Mouse (Mus musculus) limb, embryonic 13.5 days (tissue): ENCODE measurements around the gene Gm17555. TPM values are rescaled to one million over a fixed set of nuclear protein-coding genes. Genes with fewer than 3 reads are reported as not detected.

Source experiments
- ATAC-seq: fragments of 200-750 bp; cut with Nextera tagmentation; 2 replicates; pipeline ENCODE4 v1.8.0; 2017; ENCODE audit warnings: low read depth, moderate number of reproducible peaks, moderate TSS enrichment; ENCODE audit not compliant: low FRiP score
- H3K27ac ChIP-seq: fragments of 300-500 bp; sonication (generic); 2 replicates; pipeline ENCODE4 v1.5.1; 2015; ENCODE audit warnings: inconsistent platforms, mild to moderate bottlenecking, moderate library complexity
- H3K27me3 ChIP-seq: fragments of 300-500 bp; sonication (generic); 2 replicates; pipeline ENCODE4 v1.6.1; 2015; ENCODE audit warnings: mild to moderate bottlenecking, inconsistent platforms
- H3K36me3 ChIP-seq: fragments of 300-500 bp; sonication (generic); 2 replicates; pipeline ENCODE4 v1.6.1; 2015; ENCODE audit warnings: inconsistent platforms, mild to moderate bottlenecking, moderate library complexity
- H3K4me1 ChIP-seq: fragments of 300-500 bp; sonication (generic); 2 replicates; pipeline ENCODE4 v1.6.1; 2015; ENCODE audit warnings: inconsistent platforms
- H3K4me2 ChIP-seq: fragments of 300-500 bp; sonication (generic); replicated peaks from 2 replicates; pipeline ENCODE4 v1.6.1; 2015; ENCODE audit warnings: inconsistent platforms, mild to moderate bottlenecking, moderate library complexity
- H3K4me3 ChIP-seq: fragments of 300-500 bp; sonication (generic); 2 replicates; pipeline ENCODE4 v1.5.1; 2015; ENCODE audit warnings: moderate library complexity, mild to moderate bottlenecking, inconsistent platforms
- H3K9ac ChIP-seq: fragments of 300-500 bp; sonication (generic); 2 replicates; pipeline ENCODE4 v1.6.1; 2015; ENCODE audit warnings: mild to moderate bottlenecking, inconsistent platforms
- H3K9me3 ChIP-seq: fragments of 300-500 bp; sonication (generic); 2 replicates; pipeline ENCODE4 v1.6.1; 2016; ENCODE audit warnings: inconsistent platforms
- WGBS: fragments of 180-500 bp; shearing (Covaris S2); methylation state at CpG from one replicate; pipeline ENCODE4 v1.1.7; 2015; 5-methylcytosine and 5-hydroxymethylcytosine counted together
- polyA plus RNA-seq: library from polyadenylated mRNA; unstranded; fragments of >200 nt; fragmentation: Nextera tagmentation; extraction: Ambion mirVana; gene quantifications from 2 replicates; pipeline ENCODE4 v1.2.1, GENCODE M21; 2015

The Gm17555 gene
- polyA plus RNA-seq, 1 experiment from 2014 or later: not detected

DNA sequence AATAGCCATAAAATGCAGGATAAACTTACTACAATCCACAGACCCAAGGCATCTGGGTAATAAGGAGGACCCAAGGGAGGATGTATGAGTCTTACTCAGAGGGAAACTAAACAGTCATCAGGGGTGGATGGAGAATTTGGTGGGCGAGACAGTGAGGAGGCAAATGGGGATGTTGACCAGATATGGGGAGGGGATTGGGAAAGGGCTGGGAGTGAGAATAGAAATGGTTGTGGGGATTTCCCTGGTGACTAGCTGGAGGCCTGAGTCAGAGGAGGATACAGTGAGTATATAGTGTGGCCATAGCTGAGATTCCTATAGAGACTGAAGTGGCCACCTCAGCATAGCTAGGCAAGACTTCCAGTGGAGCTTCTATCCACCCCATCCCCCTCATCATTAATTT lies 16.8 kb downstream of the Gm17555 start:
- H3K9me3 ChIP-seq: no peaks in the 10 kb centered on the region
- no peak for ATAC-seq
- no peaks in the 10 kb centered on the region for H3K4me1 ChIP-seq
- H3K9ac ChIP-seq: no peak overlapping the region
- no peak overlapping the region for H3K27ac ChIP-seq
- H3K4me2 ChIP-seq: no peak overlapping the region
- H3K4me3 ChIP-seq: no peak overlapping the region
- 64% methylated on average over 1 of the region's 1 CpGs for WGBS
- no peaks in the 10 kb centered on the region for H3K27me3 ChIP-seq
- no peaks in the 10 kb centered on the region for H3K36me3 ChIP-seq

DNA sequence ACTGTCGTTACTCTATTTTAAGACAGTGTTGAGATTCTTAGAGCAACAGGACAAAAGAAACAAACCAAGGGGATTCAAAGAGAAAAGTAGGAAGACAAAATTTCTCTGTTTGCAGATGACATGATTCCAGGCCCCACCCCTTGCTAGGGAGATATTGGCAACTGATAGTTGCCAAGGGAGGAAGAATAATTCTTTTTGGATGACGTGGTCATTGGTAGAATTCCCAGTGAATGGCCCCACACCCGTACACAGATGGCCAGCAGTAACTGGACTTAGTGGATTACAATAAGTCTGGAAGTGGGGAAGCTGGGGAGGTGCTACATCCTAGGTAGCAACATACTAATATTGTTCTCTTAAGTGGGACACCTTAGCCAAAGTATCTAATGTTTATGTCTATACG lies 22.0 kb downstream of the Gm17555 start:
- Histone ChIP-seq H3K36me3 (no peaks in the 10 kb centered on the region), H3K27me3 (no peaks in the 10 kb centered on the region), H3K9ac (no peak overlapping the region), H3K4me2 (no peak overlapping the region), H3K4me3 (no peak overlapping the region), H3K27ac (no peak overlapping the region), H3K9me3 (no peaks in the 10 kb centered on the region), H3K4me1 (no peaks in the 10 kb centered on the region)
- WGBS: 89% methylated on average over 4 of the region's 4 CpGs
- ATAC-seq: no peak

DNA sequence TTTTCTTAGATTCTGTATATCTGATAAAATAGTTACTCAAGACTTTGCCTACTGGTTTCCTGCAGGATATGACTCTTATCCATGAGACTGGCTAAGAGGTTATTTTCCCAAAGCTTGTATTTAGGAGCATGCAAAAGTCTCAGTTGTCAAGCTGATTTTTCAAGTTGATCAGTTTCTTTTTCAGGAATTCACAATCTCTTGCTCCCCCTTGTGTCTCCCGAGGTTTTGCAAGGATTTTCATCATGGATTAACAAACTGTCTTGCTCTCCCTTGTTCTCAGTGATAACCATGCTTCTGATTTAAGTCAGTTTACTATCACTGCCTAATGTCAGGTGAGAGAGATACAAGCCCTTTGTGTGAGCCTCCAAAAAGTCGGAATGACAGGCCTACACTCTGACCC lies 30.5 kb downstream of the Gm17555 start:
- Histone ChIP-seq H3K4me1 (no peaks in the 10 kb centered on the region), H3K36me3 (no peaks in the 10 kb centered on the region), H3K4me3 (no peak overlapping the region), H3K9me3 (no peaks in the 10 kb centered on the region), H3K27ac (no peak overlapping the region), H3K27me3 (no peaks in the 10 kb centered on the region), H3K9ac (no peak overlapping the region), H3K4me2 (no peak overlapping the region)
- WGBS: 36% methylated on average over 2 of the region's 2 CpGs
- ATAC-seq: no peak

DNA sequence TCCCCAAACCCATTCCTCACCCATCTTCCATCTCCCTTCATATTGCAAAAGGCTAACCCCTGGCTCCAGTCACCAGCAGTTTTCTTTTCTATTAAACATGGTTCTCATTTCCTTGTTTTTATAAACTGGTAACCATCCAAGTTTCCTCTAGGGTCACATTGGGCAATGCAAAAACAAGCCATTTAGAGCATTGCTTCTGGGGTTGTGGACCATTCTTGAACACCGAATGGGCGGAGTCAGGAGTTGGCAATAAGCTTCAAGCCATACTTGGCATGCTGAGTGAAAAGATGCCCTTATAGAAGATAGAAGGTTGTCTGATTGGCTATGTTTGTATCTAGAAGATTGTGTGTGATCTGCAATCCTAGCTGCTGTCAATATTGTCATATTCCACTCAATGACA lies 33.6 kb downstream of the Gm17555 start:
- H3K27ac ChIP-seq: no peak overlapping the region
- no peak for ATAC-seq
- no peaks in the 10 kb centered on the region for H3K27me3 ChIP-seq
- H3K4me1 ChIP-seq: no peaks in the 10 kb centered on the region
- H3K4me3 ChIP-seq: no peak overlapping the region
- H3K36me3 ChIP-seq: no peaks in the 10 kb centered on the region
- no peak overlapping the region for H3K9ac ChIP-seq
- H3K9me3 ChIP-seq: no peaks in the 10 kb centered on the region
- no peak overlapping the region for H3K4me2 ChIP-seq
- WGBS: 85% methylated on average over 2 of the region's 2 CpGs

DNA sequence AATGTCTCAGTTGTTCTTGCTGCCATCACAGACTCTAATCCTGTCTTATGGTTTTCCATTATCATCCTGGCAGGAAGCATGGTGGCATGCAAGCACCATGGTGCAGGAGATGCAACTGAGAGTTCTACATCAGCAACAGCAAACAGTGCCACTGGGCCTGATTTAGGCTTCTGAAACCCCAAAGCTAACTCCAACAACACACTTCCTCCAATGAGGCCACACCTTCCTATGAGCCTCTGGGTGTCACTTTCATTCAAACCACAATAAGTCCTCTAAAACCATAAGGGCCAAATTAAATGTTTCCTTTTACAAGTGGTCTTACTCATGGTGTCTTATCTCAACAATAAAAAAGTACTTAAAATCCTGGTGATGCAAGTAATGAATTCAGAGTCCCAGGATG lies 37.3 kb downstream of the Gm17555 start:
- Histone ChIP-seq H3K4me2 (no peak overlapping the region), H3K9me3 (no peaks in the 10 kb centered on the region), H3K36me3 (no peaks in the 10 kb centered on the region), H3K9ac (no peak overlapping the region), H3K4me1 (no peaks in the 10 kb centered on the region), H3K27me3 (no peaks in the 10 kb centered on the region), H3K27ac (no peak overlapping the region), H3K4me3 (no peak overlapping the region)
- ATAC-seq: no peak

Other genes starting within 250 kb of the Gm17555 start
- 11.1 and 13.2 TPM in 2 replicates for gene Fgf7, start 180.4 kb upstream of the Gm17555 start, polyA plus RNA-seq
- gene Fam227b, start 63.1 kb upstream of the Gm17555 start, polyA plus RNA-seq: not detected in 2 replicates
- 27.3 and 30.4 TPM in 2 replicates for gene Dtwd1, start 63.0 kb upstream of the Gm17555 start, polyA plus RNA-seq